Mouse (Mus musculus): ENCODE measurements around the gene Zdhhc9. TPM values are rescaled to one million over a fixed set of nuclear protein-coding genes. Genes with fewer than 3 reads are reported as not detected.
"Not testable (repeated sequence)": the region's sequence is repeated elsewhere in the genome, so short reads cannot be mapped to it uniquely, and the experiment has no call there.

Gene Zdhhc9
- total RNA-seq (2021) = 10 to 100 TPM; 20.3 to 23.4 TPM
- long read RNA-seq, experiment 1, partial matches to known transcripts = 0 of 1 reads
- long read RNA-seq, experiment 1, other reads (novel, unspliced or antisense) = 0 of 1 reads
- long read RNA-seq, experiment 2, partial matches to known transcripts = 3 of 9 reads
- long read RNA-seq, experiment 2, other reads (novel, unspliced or antisense) = 3 of 9 reads

- DNase-seq (ENCODE audit: low spot score in 2 of 2) = peak; percentile 37 to 58
These were observed at the start of gene Zdhhc9 for GRCm38 (mm10) chrX:48208519-48209185. Gene Zdhhc9, minus strand, starts transcription at chrX:48208878.

DNA sequence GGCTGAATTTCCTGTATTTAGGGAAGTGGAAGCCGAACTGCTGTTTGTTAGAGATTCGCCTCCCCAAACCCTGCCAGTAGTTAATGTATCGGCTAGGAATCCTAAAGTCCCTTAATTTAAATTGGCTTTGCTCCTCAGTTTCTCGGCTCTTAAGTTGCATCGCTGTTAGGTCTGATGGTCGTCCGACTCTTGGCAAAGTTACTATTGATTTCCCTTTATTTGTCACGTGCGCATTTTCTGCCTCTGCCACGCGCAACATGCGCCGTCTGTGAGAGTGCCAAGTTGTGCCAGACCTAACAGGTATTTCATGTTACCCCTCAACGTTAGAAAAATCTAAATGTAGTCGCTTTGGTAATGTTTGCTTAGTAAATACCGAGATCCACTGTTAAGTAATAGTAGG, 48.3 kb upstream of the Zdhhc9 start:
- DNase-seq (ENCODE audit: low spot score in 2 of 2) = no peak

- DNase-seq (ENCODE audit: low spot score in 2 of 2) = peak; percentile 57 to 81
These were observed 47.9 kb upstream of the Zdhhc9 start, which contains the start of gene Utp14a for GRCm38 (mm10) chrX:48256468-48257007. Gene Utp14a, plus strand, starts transcription at chrX:48256862.

DNA sequence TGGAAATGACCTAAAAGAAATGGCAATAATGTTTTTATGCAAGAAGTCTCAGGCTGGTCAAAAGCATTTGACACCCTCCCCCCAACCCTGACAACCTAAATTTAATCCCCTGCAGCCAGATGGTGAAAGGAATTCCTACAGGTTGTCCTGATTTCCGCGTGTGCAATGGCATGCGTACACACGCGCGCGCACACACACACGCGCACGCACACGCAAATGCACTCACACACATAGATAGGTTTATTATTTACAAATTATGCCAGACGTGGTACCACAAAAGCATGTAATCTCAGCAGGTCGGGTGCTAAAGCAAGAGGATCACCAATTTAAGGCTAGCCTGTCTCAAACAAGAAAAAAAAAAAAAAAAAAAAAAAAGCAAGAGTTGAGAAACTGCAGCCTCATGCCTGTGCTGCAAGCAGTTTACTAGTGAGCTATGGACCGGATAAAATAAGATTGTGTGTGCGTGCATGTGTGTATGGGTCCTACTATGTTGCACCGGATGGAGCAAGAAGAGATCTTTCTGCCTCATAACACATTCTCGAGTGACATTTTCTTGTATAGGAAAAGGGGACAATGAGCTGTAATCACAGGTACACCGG, 47.3 kb upstream of the Zdhhc9 start:
- no peak for DNase-seq (ENCODE audit: low spot score in 2 of 2)

GRCm38 (mm10) chrX:48234417-48234816, 25.7 kb upstream of the Zdhhc9 start:
- DNase-seq (ENCODE audit: low spot score in 2 of 2) = no peak

DNA sequence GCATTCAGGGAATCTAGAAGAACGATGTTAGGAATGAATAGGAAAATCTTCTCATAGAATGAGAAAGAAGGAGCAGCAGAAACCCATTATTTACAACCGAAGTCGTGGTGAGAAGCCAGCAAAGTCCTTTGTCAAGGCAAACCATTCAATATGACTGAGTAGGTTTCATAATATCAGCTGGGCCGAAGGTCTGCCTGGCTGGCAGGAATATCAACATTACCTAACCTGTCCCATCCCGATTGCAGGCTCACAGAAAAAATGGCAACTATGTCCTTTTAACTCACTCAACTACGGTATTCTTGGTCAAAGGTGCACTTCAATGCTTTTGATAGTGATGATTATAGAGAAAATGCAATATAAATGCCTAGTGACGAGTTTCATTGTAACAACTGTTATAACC, 17.5 kb upstream of the Zdhhc9 start:
- DNase-seq (ENCODE audit: low spot score in 2 of 2) = no peak

DNA sequence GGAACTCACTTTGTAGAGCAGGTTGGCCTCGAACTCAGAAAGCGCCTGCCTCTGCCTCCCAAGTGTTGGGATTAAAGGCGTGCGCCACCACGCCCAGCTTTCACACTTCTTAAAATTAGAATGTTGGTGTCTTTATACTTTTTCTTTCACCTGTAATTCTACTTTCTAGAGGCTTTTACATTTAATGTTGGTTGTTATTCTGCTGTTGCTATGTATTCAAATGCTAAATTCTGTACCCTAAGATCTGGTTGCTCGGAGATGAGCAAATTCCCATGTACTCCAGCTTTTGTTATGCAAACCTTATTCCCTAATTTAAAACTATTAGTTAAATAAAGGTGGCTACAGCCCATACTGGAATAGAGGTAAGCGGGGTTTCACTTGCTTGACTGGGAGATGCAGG, 14.0 kb upstream of the Zdhhc9 start:
- no peak for DNase-seq (ENCODE audit: low spot score in 2 of 2)

DNA sequence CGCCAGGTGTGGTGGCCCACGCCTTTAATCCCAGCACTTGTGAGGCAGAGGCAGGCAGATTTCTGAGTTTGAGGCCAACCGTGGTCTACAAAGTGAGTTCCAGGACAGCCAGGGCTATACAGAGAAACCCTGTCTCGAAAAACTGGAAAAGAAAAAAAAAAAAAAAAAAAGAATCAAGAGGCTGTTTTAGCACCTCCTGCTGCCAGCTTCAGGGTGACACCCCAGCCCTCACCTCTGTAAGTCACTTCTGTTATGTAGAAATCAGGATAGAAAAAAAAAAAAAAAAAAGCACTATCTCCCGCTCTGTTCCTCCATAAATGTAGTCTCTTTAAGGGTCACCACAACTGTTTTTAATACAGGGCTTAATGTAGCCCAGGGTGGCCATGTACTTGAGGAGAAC, 10.8 kb upstream of the Zdhhc9 start:
- DNase-seq (ENCODE audit: low spot score in 2 of 2) = no peak

DNA sequence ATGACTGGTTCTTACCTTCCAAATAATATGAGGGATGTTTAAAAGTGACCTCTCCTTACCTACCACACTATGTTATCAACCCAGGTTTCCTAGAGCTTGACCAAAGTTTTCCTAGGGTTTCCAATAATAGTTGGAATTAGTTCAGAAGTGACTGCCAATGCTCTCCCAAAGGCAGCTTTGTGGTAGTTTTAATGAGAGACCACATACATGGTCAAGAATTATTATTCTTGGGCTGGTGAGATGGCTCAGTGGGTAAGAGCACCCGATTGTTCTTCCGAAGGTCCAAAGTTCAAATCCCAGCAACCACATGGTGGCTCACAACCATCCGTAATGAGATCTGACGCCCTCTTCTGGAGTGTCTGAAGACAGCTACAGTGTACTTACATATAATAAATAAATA, 1.1 kb upstream of the Zdhhc9 start:
- DNase-seq (ENCODE audit: low spot score in 2 of 2) = not testable (repeated sequence)

GRCm38 (mm10) chrX:48207761-48208487, 754 bp downstream of the Zdhhc9 start:
- peak in 1 of 2 experiments; percentile 2 for DNase-seq (ENCODE audit: low spot score in 2 of 2)

DNA sequence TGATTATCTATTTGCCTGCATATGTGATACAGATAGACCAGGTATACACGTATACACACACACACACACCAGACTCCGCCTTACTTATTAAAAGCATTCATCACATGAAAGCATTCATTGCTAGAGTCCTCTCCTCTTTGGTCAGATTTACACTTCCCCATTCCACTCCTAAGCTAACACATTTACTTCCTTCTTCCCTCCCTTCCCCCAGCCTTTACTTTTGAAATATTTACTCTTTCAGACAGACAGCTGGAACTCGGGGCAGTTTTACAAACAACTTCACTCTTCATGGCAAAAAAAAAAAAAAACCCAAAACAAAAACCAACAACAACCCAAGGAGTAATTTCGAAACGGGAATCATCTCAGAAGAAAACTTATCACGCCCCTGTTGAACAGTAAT, 4.2 kb downstream of the Zdhhc9 start:
- no peak for DNase-seq (ENCODE audit: low spot score in 2 of 2)

- DNase-seq (ENCODE audit: low spot score in 2 of 2) = no peak
These were observed 4.9 kb downstream of the Zdhhc9 start for GRCm38 (mm10) chrX:48203763-48204162.

DNA sequence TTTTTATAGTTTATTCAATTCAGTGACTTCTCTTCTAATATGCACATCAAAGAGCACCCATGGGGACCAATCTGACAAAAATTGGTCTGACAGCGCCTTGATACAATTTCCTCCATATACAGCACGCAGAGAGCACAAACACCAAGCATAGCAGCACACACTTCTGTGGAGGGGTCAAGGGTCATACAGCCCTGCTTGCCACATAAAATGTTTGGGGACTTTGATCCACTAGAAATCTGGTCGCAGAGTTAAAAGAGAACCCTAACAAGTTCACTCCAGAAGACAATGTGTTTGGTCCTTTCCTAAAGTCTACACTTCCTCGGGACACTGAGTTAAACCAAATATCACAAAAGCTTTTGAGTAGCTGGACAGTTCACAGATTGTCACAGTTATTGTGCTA, 5.7 kb downstream of the Zdhhc9 start:
- no peak for DNase-seq (ENCODE audit: low spot score in 2 of 2)

GRCm38 (mm10) chrX:48202436-48202835, 6.2 kb downstream of the Zdhhc9 start:
- no peak for DNase-seq (ENCODE audit: low spot score in 2 of 2)

DNA sequence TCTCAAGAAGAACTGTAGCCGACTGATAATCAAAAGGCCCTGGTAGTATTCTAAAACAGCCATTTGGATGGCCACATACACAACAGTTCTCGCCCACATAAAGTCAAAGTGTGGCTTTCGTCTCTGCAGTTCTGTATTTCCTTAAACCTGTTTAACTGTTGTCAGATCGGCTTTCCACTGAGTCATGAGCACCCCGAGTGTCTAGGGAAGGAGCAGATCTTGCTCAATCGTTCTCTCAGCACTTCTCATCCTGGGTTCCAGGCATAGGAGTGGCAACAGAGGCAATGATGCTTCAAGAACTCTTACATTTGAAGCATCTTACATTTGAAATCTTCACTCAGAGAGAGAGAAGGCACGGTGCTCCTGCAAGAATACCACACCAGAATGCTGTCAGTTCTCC, 6.7 kb downstream of the Zdhhc9 start:
- DNase-seq (ENCODE audit: low spot score in 2 of 2) = no peak

- no peak for DNase-seq (ENCODE audit: low spot score in 2 of 2)
These were observed 8.0 kb downstream of the Zdhhc9 start for GRCm38 (mm10) chrX:48200699-48201098.

GRCm38 (mm10) chrX:48199026-48199425, 9.7 kb downstream of the Zdhhc9 start:
- no peak for DNase-seq (ENCODE audit: low spot score in 2 of 2)

DNA sequence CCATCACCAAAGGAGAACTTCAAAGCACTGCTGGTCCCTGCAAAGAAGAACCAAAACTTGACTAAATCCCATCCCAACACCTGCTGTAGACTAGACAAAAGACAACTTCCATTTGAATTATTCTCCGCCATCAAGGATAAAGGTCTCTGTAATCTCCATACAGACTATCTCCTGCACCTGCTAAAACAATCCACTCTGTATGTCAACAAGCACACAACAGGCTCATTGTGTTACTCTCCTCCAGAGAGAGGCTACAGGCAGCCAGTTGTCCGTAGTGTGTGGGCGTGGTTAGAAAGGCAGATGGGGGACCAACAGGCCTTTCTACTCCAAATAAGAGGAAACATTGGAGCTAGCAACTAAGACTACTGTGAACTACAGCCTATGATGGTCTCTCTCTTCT, 10.8 kb downstream of the Zdhhc9 start:
- DNase-seq (ENCODE audit: low spot score in 2 of 2) = no peak

GRCm38 (mm10) chrX:48193235-48194152, 15.2 kb downstream of the Zdhhc9 start:
- no peak for DNase-seq (ENCODE audit: low spot score in 2 of 2)

- no peak for DNase-seq (ENCODE audit: low spot score in 2 of 2)
These were observed 17.4 kb downstream of the Zdhhc9 start for GRCm38 (mm10) chrX:48191261-48191660.

DNA sequence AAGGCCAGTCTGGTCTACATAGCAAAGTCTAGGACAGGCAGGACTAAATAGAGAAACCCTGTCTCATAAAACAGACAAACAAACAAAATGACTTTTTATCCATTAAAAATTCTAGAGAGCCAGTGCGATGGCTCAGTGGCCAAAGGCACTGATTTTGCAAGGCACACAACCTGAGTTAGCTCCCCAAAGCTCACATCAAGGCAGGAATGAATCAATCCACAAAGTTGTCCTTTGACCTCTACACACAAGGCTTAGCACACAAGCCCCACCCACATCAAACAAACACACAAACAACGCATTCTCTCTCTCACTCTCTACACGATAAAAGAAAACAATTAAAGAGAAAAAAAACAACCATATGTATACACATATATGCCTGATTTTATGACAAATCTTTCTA, 24.0 kb downstream of the Zdhhc9 start:
- DNase-seq (ENCODE audit: low spot score in 2 of 2) = no peak
